Mouse (Mus musculus): ENCODE measurements around the gene Mad2l1bp.

DNA sequence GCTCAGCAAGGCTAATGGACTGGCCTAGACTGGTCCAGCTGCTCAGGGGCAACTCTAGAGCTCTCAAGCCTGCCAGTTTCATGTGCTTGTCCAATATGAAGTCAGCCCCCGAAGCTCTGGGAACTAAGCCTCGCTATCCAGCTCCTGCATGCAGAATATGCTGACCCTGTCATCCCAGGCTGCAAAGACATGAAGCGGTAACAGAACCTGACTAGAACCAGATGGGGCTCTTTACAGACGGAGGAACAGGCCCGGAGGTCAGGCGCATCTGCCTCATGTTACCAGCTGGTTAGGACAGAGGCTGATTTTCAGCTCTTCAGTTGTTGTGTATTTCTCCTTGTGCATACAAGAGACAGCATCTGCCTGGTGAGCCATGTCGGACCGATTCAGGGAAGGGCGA is 51.4 kb downstream of the Mad2l1bp start:
- TF ChIP-seq CTCF (IDR thresholded peaks at IDR 0.05; ENCODE audit: borderline replicate concordance, control insufficient read depth, extremely low read depth, insufficient read depth, low read length, poor library complexity) (no peak), POLR2A (IDR thresholded peaks at IDR 0.05; ENCODE audit: control insufficient read depth, extremely low read depth, insufficient read depth, low read length, poor library complexity) (no peak)

Data from thymus, adult 2 months (tissue).